Mouse (Mus musculus) ES-CJ7 (cell line): ENCODE data around the gene March1.

Source experiments
- DNase-seq: peaks from one replicate; pipeline ENCODE4 v3.0.0; 2011; ENCODE audit warnings: low read depth, low spot score

The March1 gene

DNA sequence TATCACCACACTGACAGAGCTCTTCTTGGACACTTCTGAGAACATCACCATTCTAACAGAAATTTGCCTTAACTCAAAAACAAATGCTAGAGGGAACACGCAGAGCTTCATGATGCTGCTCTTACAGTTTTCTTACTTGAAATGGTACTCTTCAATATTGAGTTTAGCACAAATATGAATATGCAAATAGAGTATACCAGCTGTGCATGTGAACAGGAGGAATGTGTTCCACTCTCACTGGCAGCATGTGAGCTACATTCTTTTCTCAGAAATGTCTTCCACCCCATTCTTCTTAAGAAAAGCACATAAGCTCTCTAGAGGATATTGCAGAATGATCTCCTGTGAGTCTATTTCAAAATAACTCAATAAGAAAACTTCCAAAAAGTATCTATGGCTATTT, 370.0 kb downstream of the March1 start:
- no peak for DNase-seq

DNA sequence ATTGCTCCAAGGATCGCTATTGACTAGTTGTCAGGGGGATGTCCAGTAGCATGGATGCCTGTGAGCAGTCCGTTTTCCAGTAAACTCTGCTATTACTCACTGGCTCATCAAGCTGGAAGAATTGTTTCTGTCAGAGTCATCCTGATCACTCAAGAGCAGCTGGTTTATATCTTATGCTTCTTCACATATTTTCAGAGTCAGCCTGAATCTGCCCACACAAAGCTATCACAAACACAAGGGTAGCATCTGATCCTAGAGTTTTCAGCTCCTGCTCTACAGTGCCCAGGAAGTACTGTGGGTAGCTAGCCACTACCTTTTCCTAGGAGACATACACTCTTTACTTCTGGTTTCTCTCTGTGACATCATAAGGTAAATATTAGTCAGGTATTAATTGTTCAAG, 405.1 kb downstream of the March1 start:
- DNase-seq = no peak

DNA sequence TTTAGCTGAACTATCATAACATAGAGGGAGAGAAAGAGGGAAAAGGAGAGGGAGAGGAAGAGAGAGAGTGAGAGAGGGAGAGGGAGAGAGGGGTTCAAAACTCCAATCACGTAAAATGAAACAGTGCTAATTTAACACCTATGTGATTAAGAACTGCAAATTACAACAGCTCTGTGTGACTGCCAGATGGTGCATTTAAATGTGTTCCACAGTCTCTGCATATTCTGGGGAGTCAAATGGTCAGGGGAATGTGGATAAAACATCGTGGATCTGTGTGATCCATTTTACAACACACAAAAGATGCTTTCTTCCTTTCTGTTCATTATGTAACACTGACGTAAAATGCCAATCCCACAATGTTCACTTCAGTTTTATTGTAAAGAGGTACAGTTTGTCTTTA, 416.0 kb downstream of the March1 start:
- DNase-seq = no peak

DNA sequence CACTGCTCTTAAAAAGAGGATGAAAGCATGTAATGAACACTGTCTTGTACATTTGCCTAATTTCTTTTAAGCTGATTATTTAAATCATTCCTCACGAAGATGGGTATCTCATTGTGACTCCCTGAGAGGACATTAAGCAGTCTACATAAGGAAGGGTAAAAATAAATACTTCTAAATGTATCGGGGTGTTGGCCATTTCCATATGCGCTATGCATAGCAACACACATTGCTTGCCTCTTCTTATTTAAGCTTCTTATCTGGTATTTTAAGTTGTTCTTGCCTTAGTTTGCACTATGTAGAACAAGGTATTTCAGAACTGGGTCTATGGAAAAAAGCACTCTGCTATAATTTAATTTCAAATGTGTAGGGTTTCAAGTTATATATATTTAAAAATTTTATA, 416.7 kb downstream of the March1 start:
- DNase-seq = no peak

DNA sequence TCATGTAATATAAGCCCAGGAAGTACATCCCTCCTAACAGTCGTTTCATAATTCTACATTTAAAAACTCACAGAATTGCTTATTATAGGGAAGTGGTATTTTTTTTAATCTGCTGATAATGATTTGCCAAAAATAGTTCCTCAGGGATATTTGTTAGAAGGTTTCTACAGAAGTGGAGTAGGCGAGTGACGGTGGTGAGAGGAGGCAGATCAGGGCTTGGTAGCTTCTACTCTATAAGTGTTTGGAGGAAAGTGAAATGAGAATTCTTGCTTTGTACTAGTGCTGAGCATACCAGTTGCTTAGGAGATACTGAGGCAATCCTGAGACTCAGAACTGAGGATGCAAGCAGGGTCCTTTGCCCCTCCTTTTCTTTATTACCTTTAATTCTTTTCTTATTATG, 476.5 kb downstream of the March1 start:
- DNase-seq = no peak

DNA sequence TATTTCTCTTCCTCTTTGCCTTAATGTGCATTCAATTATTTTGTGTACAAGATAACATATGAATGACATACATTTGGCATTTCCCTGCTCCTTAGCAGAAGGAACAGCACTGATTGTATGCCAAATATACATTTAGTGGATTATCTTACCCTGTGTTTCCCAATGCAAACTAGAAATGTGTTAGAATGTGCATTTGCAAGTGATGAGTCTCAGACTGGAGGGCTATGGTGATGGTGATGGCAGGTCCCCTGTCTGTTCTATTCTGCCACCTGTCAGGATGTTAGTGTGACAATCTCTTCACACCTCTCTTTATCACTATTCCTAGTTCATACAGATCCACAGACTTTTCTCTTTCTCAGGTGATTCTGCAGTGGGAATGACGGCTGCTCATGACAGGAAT, 480.4 kb downstream of the March1 start:
- no peak for DNase-seq

DNA sequence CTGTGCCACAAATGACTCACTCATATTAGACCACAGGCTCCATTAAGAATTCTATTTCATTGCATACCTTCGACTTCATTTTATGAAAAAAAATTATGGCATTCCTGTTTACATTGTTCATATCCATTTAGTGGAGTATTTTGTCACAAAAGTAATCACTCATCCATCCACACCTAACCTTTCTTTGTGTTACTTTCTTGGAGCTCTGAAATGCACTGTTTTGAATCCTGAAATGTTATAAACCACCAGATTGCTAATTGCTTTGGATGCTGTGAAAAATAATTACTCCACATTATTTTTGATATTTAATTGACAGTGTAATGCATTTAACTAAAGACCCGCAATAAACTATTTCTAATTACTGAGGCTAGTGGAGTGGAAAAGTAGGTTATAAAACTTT, 501.6 kb downstream of the March1 start:
- no peak for DNase-seq

DNA sequence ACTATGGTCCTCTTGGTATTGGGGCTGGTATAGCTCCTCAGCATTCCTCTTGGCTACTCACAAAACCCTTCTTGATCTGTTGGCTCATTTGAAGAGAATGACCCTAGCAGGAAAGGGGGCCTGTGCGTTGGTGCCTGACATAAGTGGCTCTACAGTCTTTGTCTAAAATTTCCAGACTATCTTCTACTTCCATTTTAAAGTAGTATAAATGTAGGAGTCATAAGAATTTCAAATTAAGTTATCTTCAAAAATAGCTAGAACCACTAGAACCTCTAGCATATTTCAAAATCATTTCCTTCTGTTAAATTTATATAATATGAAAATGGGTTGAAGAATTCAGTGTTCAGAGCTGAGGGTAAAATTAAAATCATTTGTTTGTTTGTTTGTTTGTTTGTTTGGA, 541.9 kb downstream of the March1 start:
- DNase-seq = no peak

DNA sequence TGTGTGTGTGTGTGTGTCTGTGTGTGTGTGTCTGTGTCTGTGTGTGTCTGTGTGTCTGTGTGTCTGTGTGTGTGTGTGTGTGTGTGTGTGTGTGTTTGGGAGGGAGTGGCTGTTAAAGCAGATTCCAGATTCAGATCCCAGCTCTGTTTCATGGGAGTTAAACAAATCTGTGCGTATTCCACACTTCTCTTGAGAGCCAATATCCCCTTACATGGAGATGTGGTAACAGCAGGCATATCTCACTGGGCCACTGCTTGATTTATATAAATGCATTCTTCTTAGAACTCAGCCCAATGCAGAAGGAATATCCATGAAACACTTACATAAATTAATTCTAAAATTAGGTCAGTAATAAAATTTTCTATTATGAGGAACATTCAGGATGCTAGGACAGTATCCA, 549.1 kb downstream of the March1 start:
- DNase-seq = no peak

DNA sequence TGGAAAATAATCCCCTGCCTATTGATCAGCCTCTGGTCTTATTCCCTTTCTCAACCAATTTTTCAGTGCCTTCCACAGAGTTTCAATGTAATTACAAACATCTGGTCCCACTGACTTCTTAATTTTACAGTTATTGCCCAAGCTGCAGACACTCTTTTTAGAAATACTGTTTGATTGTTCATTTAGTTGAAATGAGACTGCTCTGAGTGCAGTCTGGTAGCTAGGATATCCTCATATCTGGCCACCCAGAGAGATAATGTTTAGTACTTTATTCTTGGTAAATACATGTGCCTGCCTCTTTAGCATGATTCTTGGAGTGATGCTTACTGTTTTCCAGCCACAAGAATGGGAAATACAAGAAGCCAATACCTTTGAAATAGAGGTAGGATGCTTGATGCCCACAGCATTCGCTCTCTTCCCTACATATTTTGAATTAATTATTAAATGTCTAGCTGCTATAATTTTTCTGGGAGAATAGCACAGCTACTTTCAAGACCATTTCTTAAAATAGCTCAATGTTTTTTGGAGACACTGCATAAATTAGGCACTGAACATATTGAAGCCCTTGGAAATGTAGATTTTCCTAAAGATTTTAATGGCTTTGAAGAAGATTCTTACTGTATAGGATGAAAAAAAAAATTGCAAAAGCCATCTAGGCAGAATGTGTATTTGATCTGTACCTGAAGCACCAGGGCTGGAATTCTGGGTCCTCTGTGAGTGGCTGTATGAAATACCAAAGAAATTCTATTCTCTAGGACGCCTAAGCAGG, 549.9 kb downstream of the March1 start:
- DNase-seq = no peak

DNA sequence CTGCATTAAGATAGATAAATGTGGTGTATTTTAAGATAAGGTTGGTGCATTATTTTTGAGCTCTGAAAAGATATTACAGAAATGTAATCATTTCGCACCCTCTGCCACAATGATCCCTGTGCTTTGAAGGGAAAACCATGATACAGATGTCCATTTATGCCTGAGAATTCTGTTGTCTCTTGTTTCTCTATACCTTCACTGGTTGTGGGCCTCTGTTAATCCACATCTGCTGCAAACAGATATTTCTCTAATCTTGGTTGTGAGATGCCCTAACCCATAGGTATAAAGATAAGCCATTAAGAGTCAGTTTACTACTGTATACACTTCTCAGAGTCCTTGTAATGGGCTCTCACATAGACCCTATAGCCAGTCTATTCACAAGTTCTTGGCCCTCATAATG, 561.6 kb downstream of the March1 start:
- DNase-seq = no peak

DNA sequence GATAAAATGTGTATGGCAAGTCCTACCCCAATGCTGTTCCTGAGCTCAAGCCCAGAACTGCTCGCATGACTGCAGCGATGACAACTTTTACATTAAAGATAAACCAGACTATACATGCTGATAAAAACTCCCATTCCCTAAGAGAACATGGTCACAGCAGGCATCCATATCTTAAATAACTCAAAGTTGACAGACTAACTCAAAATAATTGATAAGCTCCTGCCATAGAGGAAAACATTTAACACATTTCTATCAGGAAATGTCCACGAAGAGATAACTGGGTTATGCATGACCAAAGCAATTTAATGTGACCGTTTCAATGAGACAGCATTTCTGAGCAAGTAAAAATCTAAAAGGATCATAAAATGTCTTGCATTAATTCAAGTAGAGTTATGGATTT, 563.6 kb downstream of the March1 start:
- DNase-seq = no peak

DNA sequence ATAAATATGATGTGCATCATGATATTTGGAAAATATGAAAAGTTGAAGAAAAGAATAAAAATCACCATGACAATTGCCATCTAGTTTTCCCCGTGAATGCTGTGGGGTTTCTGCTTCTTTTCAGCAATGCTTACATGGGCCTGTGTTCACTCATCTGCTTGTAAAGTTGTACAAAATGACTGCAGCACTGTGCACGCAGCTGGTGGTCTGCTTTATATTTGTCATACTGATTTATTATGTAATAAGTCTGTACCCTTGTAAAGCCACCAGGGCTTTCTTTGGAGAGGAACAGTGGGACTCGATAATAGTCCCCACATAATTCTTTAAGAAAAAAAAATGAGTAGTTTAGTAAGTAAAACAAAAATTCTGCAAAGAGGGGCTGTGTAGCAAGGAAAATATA, 564.6 kb downstream of the March1 start:
- DNase-seq = no peak

DNA sequence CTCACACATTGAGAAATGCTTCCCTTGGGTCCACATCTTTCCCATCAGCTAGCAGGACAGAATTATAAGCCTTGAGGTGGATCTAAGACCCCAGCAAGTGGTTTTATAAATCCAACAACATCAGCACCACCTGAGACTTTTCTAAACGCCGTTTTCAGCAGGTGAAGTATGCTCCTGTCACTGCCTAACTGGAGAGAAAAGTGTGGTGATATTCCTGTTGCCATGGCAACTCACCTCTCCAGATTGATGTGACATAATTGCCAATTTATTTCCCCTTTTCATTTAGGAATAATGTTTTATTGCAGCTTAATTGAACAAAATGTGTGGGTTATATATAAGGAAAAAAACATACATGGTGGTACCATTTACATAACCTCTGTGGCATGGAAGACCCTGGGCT, 565.8 kb downstream of the March1 start:
- no peak for DNase-seq

DNA sequence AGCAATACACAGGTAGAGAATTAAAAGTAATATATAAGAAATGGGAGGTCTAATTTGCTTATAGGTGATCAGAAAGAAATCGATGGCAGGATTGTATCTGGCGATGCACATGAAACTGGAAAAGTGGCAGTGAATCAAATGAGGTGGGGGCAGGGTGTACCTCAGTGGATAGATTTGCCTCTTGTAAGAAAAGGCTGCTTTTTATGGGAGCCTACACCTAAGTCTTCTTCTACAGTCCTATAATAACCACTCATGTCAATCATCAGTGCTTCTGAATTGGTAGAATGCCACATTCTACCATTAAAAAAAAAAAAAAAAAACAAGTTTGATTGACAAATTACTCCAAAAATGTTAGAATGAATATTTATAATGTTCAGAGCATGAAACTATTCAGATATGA, 567.5 kb downstream of the March1 start:
- DNase-seq = no peak

DNA sequence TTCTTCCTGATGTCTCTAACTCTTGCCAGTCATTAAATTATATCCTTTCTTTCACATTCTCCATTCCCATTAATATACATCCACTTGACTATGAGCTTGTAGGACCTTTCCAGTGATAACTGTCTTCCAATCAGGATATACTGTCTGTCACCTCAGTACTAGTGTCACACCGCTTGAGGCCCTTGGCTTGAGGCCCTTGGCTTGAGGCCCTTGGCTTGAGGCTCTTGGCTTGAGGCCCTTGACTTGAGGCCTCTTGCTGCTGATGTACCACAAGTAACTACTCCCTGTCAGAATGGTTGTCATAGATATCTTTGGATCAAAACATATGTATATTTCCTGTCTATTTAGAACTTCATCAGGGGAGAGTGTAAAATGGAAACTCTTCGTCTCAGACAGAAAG, 576.7 kb downstream of the March1 start:
- no peak for DNase-seq

DNA sequence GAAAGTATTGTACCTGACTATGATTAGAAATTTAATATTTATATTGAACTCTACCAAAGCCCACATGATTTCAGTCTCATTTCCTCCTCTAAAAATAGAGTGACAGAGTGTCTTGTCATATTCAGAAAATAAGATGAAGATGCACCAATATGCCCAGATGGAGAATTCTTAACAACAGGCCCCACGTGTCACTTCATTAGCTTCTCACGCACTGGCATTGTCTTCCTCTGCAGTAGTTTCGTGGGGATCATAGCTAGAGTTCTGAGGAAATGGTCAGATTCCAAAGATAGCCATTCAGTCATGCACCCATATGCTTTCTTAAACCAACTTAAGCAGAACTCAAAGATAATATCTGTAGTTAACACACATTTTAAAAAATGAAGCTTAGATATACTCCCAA, 582.5 kb downstream of the March1 start:
- DNase-seq = no peak

DNA sequence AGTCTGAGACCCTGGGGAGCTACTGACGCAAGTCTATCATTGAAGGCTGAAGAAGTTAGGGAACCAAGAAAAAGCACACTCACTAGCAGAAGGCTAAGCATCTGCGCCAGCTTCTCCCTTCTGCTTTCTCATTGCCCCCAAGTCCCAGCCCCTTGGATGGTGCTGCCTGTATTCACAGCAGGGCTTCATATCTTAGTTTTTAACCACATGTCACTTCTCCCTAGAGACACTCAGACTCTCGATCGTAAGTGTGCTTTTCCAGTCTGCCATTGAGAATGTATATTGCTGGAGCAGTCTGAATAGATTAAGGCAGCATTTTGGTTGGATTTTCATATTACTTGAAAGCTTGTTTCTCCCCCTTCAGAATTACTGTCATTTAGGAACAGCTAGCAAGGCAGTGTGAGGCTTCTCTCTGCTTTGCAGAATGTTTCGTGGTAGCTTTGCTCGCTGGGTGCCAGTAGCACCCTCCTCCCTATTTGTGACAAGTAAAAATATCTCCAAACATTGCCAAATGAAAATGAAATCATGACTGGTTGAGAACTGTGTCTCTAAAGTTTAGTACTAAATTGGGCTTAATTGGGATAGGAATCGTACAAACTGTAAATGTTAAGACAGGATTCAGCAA, 586.2 kb downstream of the March1 start:
- no peak for DNase-seq

DNA sequence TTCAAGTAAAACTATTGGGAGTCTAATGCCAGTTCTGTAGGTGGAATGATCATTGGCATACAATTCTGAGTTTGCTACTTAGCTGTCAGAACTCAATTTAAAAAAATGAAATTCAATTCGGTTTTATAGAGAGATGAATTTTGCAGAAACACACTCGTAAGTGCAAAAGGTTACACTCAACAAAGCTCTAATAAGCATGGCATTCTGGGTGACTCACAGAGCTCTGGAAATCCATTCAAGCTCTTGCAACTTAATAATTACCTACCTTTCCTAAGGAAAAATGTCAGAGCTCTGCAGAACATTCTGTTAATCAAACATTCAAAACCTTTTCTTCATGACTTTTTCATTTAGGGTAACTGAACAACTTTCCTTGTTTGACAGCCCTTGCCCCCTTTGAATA, 591.9 kb downstream of the March1 start:
- no peak for DNase-seq

DNA sequence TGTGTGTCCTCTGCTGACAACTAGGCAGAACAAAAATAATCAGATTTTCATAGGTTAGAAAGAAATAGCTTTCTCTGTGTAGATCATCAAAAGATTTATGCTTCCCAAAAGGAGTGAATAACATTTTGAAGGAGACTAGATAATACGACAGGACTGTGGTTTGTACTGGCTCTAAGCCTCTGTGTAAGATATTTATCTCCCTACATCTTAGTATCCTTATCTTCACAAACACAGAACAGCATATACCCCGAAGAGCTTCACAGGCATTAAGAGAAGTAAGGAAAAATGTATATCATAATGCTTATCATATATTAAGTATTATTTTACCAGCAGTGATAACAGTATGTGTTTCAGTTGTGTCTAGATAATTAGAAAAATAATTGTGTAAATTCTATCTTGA, 592.6 kb downstream of the March1 start:
- DNase-seq = no peak

DNA sequence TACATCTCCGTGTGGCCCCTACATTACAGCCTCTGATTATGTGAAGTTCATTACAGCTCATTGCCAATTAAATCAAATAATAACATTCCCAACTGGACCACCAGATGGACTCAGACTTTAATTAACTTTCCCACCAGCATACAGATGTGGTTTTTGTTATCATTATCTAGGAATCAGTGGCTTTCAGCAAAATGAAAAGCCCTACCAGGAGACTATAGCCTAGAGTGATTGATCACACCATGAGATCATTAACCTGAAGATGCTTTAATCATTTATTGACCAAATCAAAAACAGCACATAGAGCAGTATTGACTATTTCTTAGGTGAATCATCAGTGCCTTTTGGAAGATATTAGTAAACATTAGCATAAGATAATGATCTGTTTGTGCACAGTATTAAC, 602.3 kb downstream of the March1 start:
- no peak for DNase-seq

DNA sequence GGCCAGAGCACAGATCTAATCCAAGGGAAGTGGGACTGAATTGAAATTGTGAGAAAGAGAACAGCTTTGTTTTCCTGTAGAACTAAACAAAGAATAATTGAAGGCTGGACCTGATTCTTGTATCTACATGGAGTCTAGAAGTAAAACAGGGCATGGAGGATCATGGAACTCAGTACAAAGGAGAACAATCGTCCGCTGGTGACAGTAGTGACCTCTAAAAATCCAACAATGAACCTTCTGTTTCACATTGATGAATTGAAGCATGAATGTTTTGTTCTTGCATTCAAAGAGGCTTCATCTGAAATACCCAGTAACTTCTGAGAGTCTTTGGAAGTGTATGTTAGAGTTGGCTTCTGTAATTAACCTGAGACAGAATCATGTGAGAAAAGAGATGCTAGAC, 612.2 kb downstream of the March1 start:
- no peak for DNase-seq

DNA sequence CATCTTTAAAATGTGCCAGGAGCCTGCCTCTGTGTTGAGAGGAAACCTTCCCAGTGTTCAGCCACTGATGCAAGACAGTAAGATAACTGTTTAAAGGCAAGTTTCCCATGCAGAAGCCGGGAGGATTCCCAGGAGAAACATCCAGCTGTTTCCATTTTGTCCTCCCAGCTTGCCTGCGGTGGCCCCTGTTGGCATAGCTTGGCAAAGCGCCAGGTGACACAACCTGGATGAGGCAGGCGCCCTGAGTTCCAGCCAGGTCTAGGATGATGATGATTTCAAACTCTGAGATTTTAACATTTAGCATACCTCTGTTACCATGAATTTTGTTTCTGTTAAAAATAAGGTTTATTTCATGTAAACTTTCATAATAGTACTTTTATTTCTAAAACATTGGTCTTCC, 651.8 kb downstream of the March1 start:
- no peak for DNase-seq

DNA sequence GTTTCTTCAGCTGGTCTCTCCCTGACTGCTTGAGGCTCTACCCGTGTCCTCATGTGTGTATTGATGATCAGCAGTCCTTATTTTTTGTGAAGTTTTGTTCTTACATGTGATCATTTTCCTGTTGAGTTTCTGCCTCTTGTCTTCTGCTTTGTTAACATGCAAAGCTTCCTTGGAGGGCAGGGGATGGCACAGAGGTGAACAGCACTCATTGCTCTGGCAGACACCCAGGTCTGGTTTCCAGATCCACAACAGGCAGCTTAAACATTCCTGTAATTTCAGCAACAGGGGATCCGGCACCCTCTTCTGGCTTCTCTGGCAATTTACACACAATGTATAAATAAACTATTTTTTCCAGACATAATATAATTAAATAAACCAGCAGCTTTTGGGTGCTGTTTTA, 652.4 kb downstream of the March1 start:
- DNase-seq = peak; percentile 12
